Mouse (Mus musculus): ENCODE measurements around the gene Ear2. TPM values are rescaled to one million over a fixed set of nuclear protein-coding genes. Genes with fewer than 3 reads are reported as not detected.
"Not testable (repeated sequence)": the region's sequence is repeated elsewhere in the genome, so short reads cannot be mapped to it uniquely, and the experiment has no call there.

Ear2 gene
- not detected for total RNA-seq (2021)
- long read RNA-seq, experiment 1: 0 reads
- long read RNA-seq, experiment 2: 0 reads

DNA sequence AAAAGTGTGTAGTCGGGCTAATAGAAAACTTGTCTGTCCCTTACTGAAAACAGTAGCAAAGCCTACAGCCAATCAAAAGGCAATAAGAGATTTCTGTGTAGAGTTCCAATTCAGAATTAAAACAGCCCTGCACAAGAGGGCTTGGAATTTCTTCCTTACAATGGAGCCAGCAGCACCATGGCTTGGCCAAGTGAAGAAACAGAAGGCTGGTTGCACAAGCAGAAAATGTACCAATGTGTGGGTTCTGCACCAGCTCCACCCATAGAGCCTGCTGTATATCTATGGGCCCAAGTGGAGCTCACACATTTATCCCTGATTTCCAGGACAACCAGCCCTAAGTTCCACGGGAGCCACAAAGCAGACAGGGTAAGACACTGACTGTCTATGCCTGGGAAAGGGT is at the start of gene Ear2:
Gene Ear2 (plus strand): TSS at position 301 of the 400 bp plus-strand sequence.
- H3K4me3 ChIP-seq; H3K27ac ChIP-seq; DNase-seq (ENCODE audit: low spot score in 2 of 2): not testable (repeated sequence)

DNA sequence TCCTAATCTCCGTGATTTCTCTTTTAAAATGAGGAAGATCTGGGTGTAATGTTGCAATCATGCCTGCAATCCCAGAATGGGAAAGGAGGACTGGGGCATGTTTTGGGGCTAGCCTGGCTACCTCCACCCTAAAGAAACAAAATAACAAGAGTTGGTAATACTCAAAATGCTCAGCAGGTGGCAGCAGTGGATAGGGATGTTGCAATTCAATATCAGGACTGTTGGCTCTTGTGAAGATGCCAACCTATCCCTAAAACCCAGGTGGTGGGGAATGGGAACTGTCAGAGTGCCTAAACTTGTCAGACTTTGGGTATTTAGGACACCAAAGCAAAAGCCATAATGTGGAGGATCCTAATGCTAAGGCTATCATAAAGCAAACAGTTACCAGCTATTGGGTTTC is 34.6 kb upstream of the Ear2 start:
- not testable (repeated sequence) for H3K27ac ChIP-seq, H3K4me3 ChIP-seq
- TF ChIP-seq CTCF (conservative IDR thresholded peaks at IDR 0.05): peak; percentile 66
- peak in 1 of 2 experiments; percentile 10 for DNase-seq (ENCODE audit: low spot score in 2 of 2)

GRCm38 (mm10) chr14:44070595-44070994 is 31.9 kb upstream of the Ear2 start:
- DNase-seq (ENCODE audit: low spot score in 2 of 2); H3K4me3 ChIP-seq; H3K27ac ChIP-seq: not testable (repeated sequence)

DNA sequence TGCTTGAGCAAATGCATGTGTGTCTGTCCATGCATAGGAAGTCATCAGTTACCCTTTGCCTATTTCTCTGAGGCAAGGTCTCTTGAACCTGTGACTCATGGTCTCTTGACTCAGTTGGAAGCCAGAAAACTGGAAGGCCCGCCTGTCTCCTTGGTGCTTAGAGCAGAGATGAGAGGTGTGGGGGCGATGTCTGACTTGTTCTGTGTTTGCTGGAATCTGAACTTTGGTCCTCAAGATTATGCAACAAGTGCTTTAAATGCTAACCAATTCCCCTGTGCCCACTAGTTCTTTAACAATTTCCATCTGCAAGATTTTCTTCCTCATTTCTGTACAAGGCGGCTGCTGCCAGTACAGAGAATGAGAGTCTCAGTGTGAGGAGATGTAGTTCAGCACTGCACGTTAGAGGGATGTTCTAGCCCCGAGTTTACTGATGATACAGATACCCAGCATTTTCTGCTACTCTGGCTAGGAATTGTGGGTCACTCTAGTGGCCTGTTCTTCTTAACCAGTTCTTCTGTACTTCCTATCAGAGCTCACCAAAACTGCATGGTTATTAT is 24.6 kb upstream of the Ear2 start:
- not testable (repeated sequence) for H3K27ac ChIP-seq; DNase-seq (ENCODE audit: low spot score in 2 of 2); H3K4me3 ChIP-seq

GRCm38 (mm10) chr14:44086588-44086987 is 15.9 kb upstream of the Ear2 start:
- H3K4me3 ChIP-seq; DNase-seq (ENCODE audit: low spot score in 2 of 2); H3K27ac ChIP-seq: not testable (repeated sequence)

- H3K4me3 ChIP-seq; DNase-seq (ENCODE audit: low spot score in 2 of 2); H3K27ac ChIP-seq: not testable (repeated sequence)
These were observed 14.9 kb upstream of the Ear2 start for GRCm38 (mm10) chr14:44087535-44087934.

DNA sequence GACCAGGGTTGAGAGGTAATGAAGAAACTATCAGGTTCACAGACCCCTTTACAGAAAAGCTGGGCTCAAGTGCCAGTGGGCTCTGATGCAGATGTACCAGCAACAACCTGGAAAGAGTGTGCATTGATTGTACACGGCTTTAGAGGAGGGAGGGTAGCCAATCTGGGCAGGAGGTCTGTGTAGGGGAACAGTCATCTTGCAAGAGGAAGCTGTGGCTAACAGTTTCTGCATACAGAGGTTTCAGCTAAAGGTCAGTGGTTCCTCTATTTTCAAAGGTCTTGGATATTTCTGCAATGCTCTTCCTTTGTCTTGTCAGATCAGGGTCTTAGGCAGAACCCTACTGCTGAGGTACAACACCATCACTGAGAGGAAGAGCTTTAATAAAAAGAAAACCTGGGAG is 10.9 kb upstream of the Ear2 start:
- DNase-seq (ENCODE audit: low spot score in 2 of 2); H3K27ac ChIP-seq; H3K4me3 ChIP-seq: not testable (repeated sequence)

- not testable (repeated sequence) for DNase-seq (ENCODE audit: low spot score in 2 of 2); H3K4me3 ChIP-seq; H3K27ac ChIP-seq
These were observed 8.0 kb upstream of the Ear2 start for GRCm38 (mm10) chr14:44094445-44094844.

- DNase-seq (ENCODE audit: low spot score in 2 of 2); H3K27ac ChIP-seq; H3K4me3 ChIP-seq: not testable (repeated sequence)
These were observed 2.4 kb upstream of the Ear2 start for GRCm38 (mm10) chr14:44100030-44100429.

- no peak for DNase-seq (ENCODE audit: low spot score in 2 of 2)
- H3K27ac ChIP-seq: no peak overlapping the region
- H3K4me3 ChIP-seq: no peak overlapping the region
- TF ChIP-seq CTCF (conservative IDR thresholded peaks at IDR 0.05): no peak
These were observed 8.5 kb downstream of the Ear2 start for GRCm38 (mm10) chr14:44110981-44111380.

DNA sequence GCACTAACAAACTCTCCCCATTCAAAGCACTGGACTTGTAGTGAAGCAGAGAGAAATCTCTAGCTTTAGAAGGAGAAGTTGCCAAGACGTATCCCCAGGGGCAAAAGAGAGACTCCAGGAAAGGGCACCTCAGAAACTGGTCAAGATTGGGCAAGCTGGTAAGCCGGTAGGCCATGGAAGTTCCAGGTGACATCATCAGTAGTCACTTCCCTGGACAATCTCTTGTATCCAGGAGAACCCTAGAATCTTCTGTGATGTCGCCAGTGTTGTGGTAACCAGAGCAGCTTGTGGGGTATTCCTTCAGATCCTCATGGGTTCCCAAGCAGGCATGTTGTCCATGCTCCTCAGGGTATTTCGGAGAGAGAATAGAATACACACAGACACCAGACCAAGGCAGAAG is 21.1 kb downstream of the Ear2 start, which contains the start of gene Gm3327:
Gene Gm3327 (plus strand): TSS at position 301 of the 400 bp plus-strand sequence.
- H3K4me3 ChIP-seq; H3K27ac ChIP-seq; DNase-seq (ENCODE audit: low spot score in 2 of 2): not testable (repeated sequence)

Other genes with a start within 250 kb of the Ear2 start
- not detected for gene Ear1, start 227.1 kb upstream of the Ear2 start, total RNA-seq (2021)
- gene Ear10, start 179.1 kb upstream of the Ear2 start, total RNA-seq (2021): not detected
- under 1 TPM in 1 of 2 experiments, not detected in 1; 0.23 TPM for gene Gm8113, start 177.3 kb upstream of the Ear2 start, total RNA-seq (2021)
- not detected for gene Ang5, start 145.6 kb upstream of the Ear2 start, total RNA-seq (2021)
- not detected for gene Ang6, start 100.4 kb upstream of the Ear2 start, total RNA-seq (2021)
- gene Gm3327, start 21.2 kb downstream of the Ear2 start, total RNA-seq (2021): not detected
- not detected for gene Gm8212, start 95.0 kb downstream of the Ear2 start, total RNA-seq (2021)
- not detected for gene 4930503E14Rik, start 110.6 kb downstream of the Ear2 start, total RNA-seq (2021)
- not detected for gene Gm8220, start 182.9 kb downstream of the Ear2 start, total RNA-seq (2021)
- gene Gm5930, start 235.9 kb downstream of the Ear2 start, total RNA-seq (2021): not detected